Mouse (Mus musculus): ENCODE data around the gene Catsperd. TPM values are rescaled to one million over a fixed set of nuclear protein-coding genes. Genes with fewer than 3 reads are reported as not detected.
A peak's percentile ranks its signal among the peaks of the same experiment; 100 is the strongest.

The Catsperd gene
- polyA plus RNA-seq, 1 experiment from 2014 or later: 0.13 TPM

DNA sequence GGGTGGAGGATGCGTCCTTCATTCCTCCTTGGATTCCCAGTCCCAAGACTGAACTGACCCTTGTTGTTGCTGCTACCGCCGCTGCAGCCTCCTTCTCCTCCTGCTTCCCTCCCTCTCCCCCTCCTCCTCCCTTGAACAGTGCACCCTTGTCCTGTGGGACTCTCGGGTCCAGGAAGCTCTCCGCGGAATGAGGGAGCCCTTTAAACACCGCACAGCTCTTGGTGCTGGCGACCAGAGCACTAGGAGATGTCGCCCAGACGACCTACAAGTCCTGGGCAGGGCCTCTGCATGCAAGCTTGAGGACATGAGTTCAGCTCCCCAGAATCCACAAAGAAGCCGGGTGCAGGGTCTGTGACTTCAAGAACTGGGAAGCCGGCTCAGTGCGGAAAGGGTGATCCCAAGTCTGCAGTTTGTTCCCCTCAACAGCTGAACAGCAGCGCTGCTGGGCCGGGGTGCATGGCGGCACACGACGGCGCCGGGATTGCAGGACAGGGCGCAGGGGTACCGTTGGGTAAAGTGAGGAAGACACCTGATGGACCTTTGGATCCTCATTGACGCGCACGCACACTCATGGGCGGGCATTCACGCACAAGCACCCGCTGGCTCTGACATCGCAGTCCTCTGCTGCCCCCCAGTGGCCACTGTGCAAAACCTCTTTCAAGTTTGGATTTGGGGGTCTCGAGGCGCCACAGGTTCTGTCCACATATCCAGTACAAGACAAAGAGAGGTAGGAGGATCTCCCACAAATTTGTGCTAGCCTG lies 40.6 kb downstream of the Catsperd start:
- ATAC-seq (replicated peaks; ENCODE audit: insufficient number of reproducible peaks, insufficient read depth, low FRiP score, low read depth): no peak
- no peaks in the 10 kb centered on the region for H3K36me3 ChIP-seq
- no peaks in the 10 kb centered on the region for H3K9me3 ChIP-seq (replicated peaks)
- H3K27ac ChIP-seq: no peak overlapping the region
- WGBS: 4% methylated on average over 31 of the region's 31 CpGs
- peak overlapping the region; percentile 55 for H3K4me3 ChIP-seq
- peak overlapping the region; percentile 94 for H3K4me2 ChIP-seq
- peaks cover 20% of the 10 kb centered on the region for H3K4me1 ChIP-seq (replicated peaks)
- H3K27me3 ChIP-seq: no peaks in the 10 kb centered on the region
- H3K9ac ChIP-seq: peak overlapping the region; percentile 52

GRCm38 (mm10) chr17:56669766-56670165 lies 41.8 kb downstream of the Catsperd start:
- Histone ChIP-seq H3K4me3 (no peak overlapping the region), H3K4me2 (no peak overlapping the region), H3K9me3 (replicated peaks) (no peaks in the 10 kb centered on the region), H3K27me3 (no peaks in the 10 kb centered on the region), H3K4me1 (replicated peaks) (peaks cover 17% of the 10 kb centered on the region), H3K9ac (no peak overlapping the region), H3K27ac (no peak overlapping the region), H3K36me3 (no peaks in the 10 kb centered on the region)
- no peak for ATAC-seq (replicated peaks; ENCODE audit: insufficient number of reproducible peaks, insufficient read depth, low FRiP score, low read depth)
- 79% methylated on average over 8 of the region's 8 CpGs for WGBS

DNA sequence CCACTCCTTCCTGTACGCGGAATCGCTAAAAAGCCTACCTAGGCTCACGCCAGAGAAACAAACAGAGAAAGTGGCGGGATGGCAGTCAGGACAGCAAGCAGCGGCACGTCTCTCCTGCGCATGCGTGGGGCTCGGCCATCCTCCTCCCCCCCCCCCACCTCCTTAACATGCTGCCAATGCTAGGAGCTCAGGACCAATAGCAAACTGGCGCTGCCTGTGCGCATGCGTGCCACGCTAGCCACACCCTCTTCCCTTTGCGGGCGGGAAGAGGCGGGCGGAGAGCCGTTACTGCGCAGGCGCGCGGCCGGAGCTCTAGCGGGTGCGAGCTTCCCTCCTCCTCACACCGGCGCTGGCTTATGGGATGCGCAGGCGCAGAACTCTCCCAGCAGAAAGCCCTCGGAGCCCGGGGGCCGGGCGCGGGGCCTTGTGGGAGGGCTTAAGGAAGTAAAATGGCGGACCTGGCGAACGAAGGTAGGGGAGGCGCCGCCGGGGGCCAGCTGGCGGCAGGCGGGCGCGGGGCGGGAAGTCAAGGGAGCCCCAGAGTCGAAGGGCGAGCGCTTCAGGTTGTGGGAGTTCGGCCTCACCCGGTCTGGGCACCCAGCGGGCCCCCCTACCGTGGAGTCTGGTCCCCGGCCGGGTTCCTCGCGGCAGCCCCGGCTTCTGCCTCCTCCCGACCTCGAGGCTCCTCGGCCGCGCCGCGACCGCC lies 45.2 kb downstream of the Catsperd start, which contains the start of gene Ranbp3:
Ranbp3 (plus strand) TSS at position 354 of the 706 bp plus-strand sequence.
- Histone ChIP-seq H3K36me3 (peaks cover 9% of the 10 kb centered on the region; the same call in 1 of the 2 replicates), H3K27me3 (no peaks in the 10 kb centered on the region), H3K9ac (peak within 1 kb of the TSS; percentile 96), H3K4me2 (peak within 1 kb of the TSS; percentile 85), H3K27ac (peak within 1 kb of the TSS; percentile 93), H3K4me3 (peak within 1 kb of the TSS; percentile 87), H3K4me1 (replicated peaks) (peaks cover 29% of the 10 kb centered on the region), H3K9me3 (replicated peaks) (no peaks in the 10 kb centered on the region)
- peak; percentile 94 for ATAC-seq (replicated peaks; ENCODE audit: insufficient number of reproducible peaks, insufficient read depth, low FRiP score, low read depth)
- whole genome bisulfite sequencing: under 1% methylated on average over 65 of the region's 66 CpGs

- Histone ChIP-seq H3K9me3 (replicated peaks) (no peaks in the 10 kb centered on the region), H3K27me3 (no peaks in the 10 kb centered on the region), H3K27ac (peak overlapping the region; percentile 85), H3K4me3 (peak overlapping the region; percentile 87), H3K9ac (peak overlapping the region; percentile 96), H3K36me3 (peaks cover 9% of the 10 kb centered on the region; the same call in 1 of the 2 replicates), H3K4me2 (peak overlapping the region; percentile 81), H3K4me1 (replicated peaks) (peaks cover 22% of the 10 kb centered on the region)
- under 1% methylated on average over 36 of the region's 37 CpGs for WGBS
- no peak for ATAC-seq (replicated peaks; ENCODE audit: insufficient number of reproducible peaks, insufficient read depth, low FRiP score, low read depth)
These were observed 45.9 kb downstream of the Catsperd start for GRCm38 (mm10) chr17:56673647-56674416.

DNA sequence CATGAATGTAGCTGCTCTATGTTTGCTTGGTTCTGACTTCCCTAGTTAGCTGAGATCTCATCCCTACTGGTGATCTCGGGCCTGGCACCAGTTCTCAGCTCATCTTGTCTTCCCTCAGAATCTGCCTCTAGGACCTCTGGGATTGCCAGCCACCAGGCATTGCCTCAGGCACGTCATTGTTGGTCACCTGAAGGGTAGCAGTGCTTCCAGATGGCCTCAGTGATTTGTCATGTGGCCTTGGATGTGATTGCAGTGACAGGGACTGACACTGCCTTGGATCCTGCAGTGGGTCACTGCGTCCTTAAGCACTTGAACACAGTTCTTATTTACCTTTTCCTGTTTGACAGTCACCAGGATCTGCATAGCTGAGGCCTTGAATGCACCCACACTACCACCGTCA lies 53.8 kb downstream of the Catsperd start:
- Histone ChIP-seq H3K9ac (no peak overlapping the region), H3K36me3 (peaks cover 23% of the 10 kb centered on the region), H3K9me3 (replicated peaks) (no peaks in the 10 kb centered on the region), H3K4me1 (replicated peaks) (peaks cover 30% of the 10 kb centered on the region), H3K4me2 (no peak overlapping the region), H3K4me3 (no peak overlapping the region), H3K27me3 (no peaks in the 10 kb centered on the region), H3K27ac (no peak overlapping the region)
- ATAC-seq (replicated peaks; ENCODE audit: insufficient number of reproducible peaks, insufficient read depth, low FRiP score, low read depth): no peak
- 58% methylated on average over 4 of the region's 4 CpGs for WGBS

DNA sequence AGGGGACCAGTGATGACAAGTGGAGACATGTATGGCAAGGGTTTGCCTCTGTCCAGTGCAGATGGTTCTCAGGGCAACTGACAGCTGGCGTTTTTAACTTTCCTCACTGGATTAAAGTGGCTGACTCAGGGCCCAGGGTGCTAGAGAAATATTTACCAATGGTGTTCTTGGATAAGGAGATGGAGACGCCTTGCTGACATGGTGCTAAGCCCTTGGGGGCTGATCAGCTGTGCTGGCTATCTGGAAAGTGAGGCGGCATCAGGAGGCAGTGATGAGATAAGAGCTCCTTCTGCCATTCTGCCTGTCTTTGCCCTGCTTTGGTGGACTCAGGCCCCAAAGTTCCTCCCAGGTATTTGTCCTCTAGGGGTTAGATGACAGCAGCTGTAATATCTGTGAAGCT lies 54.9 kb downstream of the Catsperd start:
- H3K27me3 ChIP-seq: no peaks in the 10 kb centered on the region
- WGBS: 19% methylated on average over 3 of the region's 3 CpGs
- H3K9me3 ChIP-seq (replicated peaks): no peaks in the 10 kb centered on the region
- no peak for ATAC-seq (replicated peaks; ENCODE audit: insufficient number of reproducible peaks, insufficient read depth, low FRiP score, low read depth)
- H3K27ac ChIP-seq: no peak overlapping the region
- H3K36me3 ChIP-seq: peaks cover 21% of the 10 kb centered on the region
- H3K4me2 ChIP-seq: no peak overlapping the region
- H3K9ac ChIP-seq: 0 out of 2 replicates have a peak overlapping the region, but pooled peaks have one; percentile 2
- peaks cover 37% of the 10 kb centered on the region for H3K4me1 ChIP-seq (replicated peaks)
- no peak overlapping the region for H3K4me3 ChIP-seq

DNA sequence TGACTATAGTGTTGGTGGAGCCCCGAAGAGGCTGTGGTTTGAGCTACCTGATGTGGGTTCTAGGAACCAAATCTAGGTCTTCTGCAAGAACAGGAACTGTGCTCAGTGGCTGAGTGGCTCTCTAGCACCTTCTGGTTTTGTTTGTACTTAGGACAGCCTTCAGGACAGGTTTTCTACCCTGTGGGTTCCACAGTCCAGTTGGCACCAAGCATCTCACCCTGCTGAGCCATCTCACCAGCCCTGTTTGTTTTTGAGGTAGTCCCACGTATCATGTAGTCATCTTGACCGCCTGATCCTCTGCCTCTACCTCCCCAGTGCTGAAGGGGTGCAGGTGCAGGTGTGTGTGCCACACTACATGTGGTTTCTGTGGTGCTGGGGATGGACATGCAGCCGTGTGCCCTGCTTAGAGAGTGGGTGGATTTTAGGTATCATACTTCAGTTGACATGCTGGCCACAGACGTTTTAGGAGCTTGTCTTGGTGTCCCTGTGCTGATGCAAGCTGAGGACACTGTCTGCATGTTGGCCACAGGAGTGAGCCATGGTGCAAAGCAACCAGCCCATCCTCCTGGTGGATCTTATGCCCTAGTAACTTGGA lies 55.7 kb downstream of the Catsperd start:
- Histone ChIP-seq H3K27ac (no peak overlapping the region), H3K4me2 (no peak overlapping the region), H3K9me3 (replicated peaks) (no peaks in the 10 kb centered on the region), H3K4me3 (no peak overlapping the region), H3K4me1 (replicated peaks) (peaks cover 42% of the 10 kb centered on the region), H3K9ac (no peak overlapping the region), H3K36me3 (peaks cover 26% of the 10 kb centered on the region), H3K27me3 (no peaks in the 10 kb centered on the region)
- 80% methylated on average over 5 of the region's 5 CpGs for WGBS
- no peak for ATAC-seq (replicated peaks; ENCODE audit: insufficient number of reproducible peaks, insufficient read depth, low FRiP score, low read depth)

GRCm38 (mm10) chr17:56684649-56685048 lies 56.7 kb downstream of the Catsperd start:
- Histone ChIP-seq H3K4me3 (no peak overlapping the region), H3K9ac (no peak overlapping the region), H3K27ac (no peak overlapping the region), H3K27me3 (no peaks in the 10 kb centered on the region), H3K36me3 (peaks cover 26% of the 10 kb centered on the region), H3K4me1 (replicated peaks) (peaks cover 42% of the 10 kb centered on the region), H3K9me3 (replicated peaks) (no peaks in the 10 kb centered on the region), H3K4me2 (no peak overlapping the region)
- no peak for ATAC-seq (replicated peaks; ENCODE audit: insufficient number of reproducible peaks, insufficient read depth, low FRiP score, low read depth)
- WGBS: 83% methylated on average over 2 of the region's 2 CpGs

DNA sequence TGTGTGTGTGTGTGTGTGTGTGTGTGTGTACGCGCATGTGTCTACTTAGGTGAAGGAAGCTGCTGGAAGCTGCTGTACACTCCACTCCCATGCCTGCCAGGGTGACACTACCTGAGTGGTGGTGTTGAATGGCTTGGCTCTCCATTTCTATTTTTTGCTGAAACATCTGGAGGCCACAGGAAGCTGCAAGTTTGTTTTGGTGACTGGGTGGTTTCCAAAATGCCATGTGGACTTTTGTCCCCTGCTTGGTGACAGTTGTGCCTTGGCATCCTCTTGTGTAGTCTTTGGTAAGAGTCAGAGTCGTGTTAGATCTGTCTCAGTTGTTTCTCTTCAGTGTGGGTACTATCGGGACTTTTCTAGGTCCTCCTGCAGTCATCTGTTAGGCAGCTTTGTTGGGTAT lies 58.9 kb downstream of the Catsperd start:
- no peak overlapping the region for H3K27ac ChIP-seq
- H3K9me3 ChIP-seq (replicated peaks): no peaks in the 10 kb centered on the region
- peaks cover 27% of the 10 kb centered on the region for H3K36me3 ChIP-seq
- WGBS: 83% methylated on average over 4 of the region's 4 CpGs
- no peaks in the 10 kb centered on the region for H3K27me3 ChIP-seq
- no peak overlapping the region for H3K4me2 ChIP-seq
- no peak overlapping the region for H3K4me3 ChIP-seq
- no peak for ATAC-seq (replicated peaks; ENCODE audit: insufficient number of reproducible peaks, insufficient read depth, low FRiP score, low read depth)
- no peak overlapping the region for H3K9ac ChIP-seq
- H3K4me1 ChIP-seq (replicated peaks): peaks cover 48% of the 10 kb centered on the region

DNA sequence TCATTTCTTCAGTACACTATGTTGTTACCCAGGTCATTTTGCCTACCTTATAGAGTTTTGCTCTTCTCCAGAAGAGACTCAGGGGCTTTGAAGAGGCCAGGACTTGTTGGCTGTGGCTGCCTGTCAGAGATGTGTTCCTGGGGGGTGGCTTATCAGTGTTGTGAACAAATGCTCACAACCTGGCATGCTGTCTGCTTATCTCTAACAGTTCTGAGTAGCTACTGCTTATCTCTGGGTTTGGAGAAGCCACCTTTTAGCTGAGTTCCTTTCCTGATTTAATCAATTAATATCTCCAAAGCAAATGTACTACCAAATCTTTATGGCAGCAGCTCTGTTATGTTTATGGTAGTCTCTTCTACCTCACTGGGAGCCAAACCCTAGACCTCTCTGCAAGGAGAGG lies 60.1 kb downstream of the Catsperd start:
- Histone ChIP-seq H3K4me1 (replicated peaks) (peaks cover 44% of the 10 kb centered on the region), H3K4me2 (no peak overlapping the region), H3K9me3 (replicated peaks) (no peaks in the 10 kb centered on the region), H3K27ac (no peak overlapping the region), H3K4me3 (no peak overlapping the region), H3K27me3 (no peaks in the 10 kb centered on the region), H3K36me3 (peaks cover 29% of the 10 kb centered on the region), H3K9ac (no peak overlapping the region)
- no peak for ATAC-seq (replicated peaks; ENCODE audit: insufficient number of reproducible peaks, insufficient read depth, low FRiP score, low read depth)

- Histone ChIP-seq H3K9me3 (replicated peaks) (no peaks in the 10 kb centered on the region), H3K27me3 (no peaks in the 10 kb centered on the region), H3K36me3 (peaks cover 29% of the 10 kb centered on the region), H3K4me1 (replicated peaks) (peaks cover 46% of the 10 kb centered on the region), H3K4me2 (no peak overlapping the region), H3K27ac (no peak overlapping the region), H3K4me3 (no peak overlapping the region), H3K9ac (no peak overlapping the region)
- ATAC-seq (replicated peaks; ENCODE audit: insufficient number of reproducible peaks, insufficient read depth, low FRiP score, low read depth): no peak
- whole genome bisulfite sequencing: 87% methylated on average over 2 of the region's 2 CpGs
These were observed 60.7 kb downstream of the Catsperd start for GRCm38 (mm10) chr17:56688689-56689088.

Data from heart, embryonic 15.5 days (tissue).